ENCODE assay signal across 8 mouse cellular contexts in genomic region chr11:90697480-90698240, GRCm38 (mm10). TPM values are rescaled to one million over a fixed set of nuclear protein-coding genes. Genes with fewer than 3 reads are reported as not detected.
DNase-seq lines count a peak whose midpoint lies in the region; ATAC-seq and TF ChIP-seq lines count a peak whose summit lies in the region.

No protein-coding gene starts in this region.

- peak; percentile 37 for TF ChIP-seq CTCF in C2C12 (IDR thresholded peaks at IDR 0.05; ENCODE audit: control insufficient read depth, insufficient read depth, insufficient read length)
- TF ChIP-seq CTCF in bone marrow macrophage, adult 2 months (IDR thresholded peaks at IDR 0.05; ENCODE audit: low read depth, low read length) = peak; percentile 50

- no peaks in the 10 kb centered on the region for H3K79me2 ChIP-seq in C2C12 (ENCODE audit: control insufficient read depth, insufficient read depth)

- H3K4me2 ChIP-seq in embryonic facial prominence, embryonic 15.5 days (replicated peaks) = peak overlapping the region; percentile 46
- peak overlapping the region; percentile 62 for H3K4me2 ChIP-seq in heart, embryonic 13.5 days
- H3K4me2 ChIP-seq in liver, embryonic 11.5 days = peak overlapping the region; percentile 41
- peak overlapping the region; percentile 45 for H3K4me2 ChIP-seq in stomach, embryonic 15.5 days

- 18% methylated on average over 10 of the region's 10 CpGs for WGBS in embryonic facial prominence, embryonic 15.5 days
- WGBS in heart, embryonic 13.5 days = 21% methylated on average over 10 of the region's 10 CpGs
- 23% methylated on average over 10 of the region's 10 CpGs for WGBS in liver, embryonic 11.5 days
- WGBS in stomach, embryonic 15.5 days = 20% methylated on average over 10 of the region's 10 CpGs

- peak; percentile 88 for DNase-seq in kidney, postnatal 10 days
- DNase-seq in liver, embryonic 11.5 days (ENCODE audit: low spot score) = peak; percentile 71
- peak; percentile 4 to 6 for DNase-seq in natural killer cell, adult 2 months (ENCODE audit: low spot score in 2 of 2)

- ATAC-seq in embryonic facial prominence, embryonic 15.5 days (ENCODE audit: insufficient number of reproducible peaks, low FRiP score, low TSS enrichment, low read depth) = peak; percentile 73; the same call in 1 of the 2 replicates
- ATAC-seq in heart, embryonic 13.5 days (ENCODE audit: extremely low read depth, insufficient number of reproducible peaks, low FRiP score, low TSS enrichment) = peak; percentile 70; the same call in 1 of the 2 replicates
- peak; percentile 83 for ATAC-seq in liver, embryonic 11.5 days (replicated peaks; ENCODE audit: low FRiP score)
- ATAC-seq in stomach, embryonic 15.5 days (ENCODE audit: insufficient read depth, low FRiP score, low read depth) = peak; percentile 71; the same call in 1 of the 2 replicates

- H3K4me3 ChIP-seq in C2C12 (ENCODE audit: insufficient read depth, poor library complexity, severe bottlenecking) = no peak overlapping the region
- no peak overlapping the region for H3K4me3 ChIP-seq in bone marrow macrophage, adult 2 months (ENCODE audit: insufficient read depth, low read length)
- H3K4me3 ChIP-seq in embryonic facial prominence, embryonic 15.5 days (replicated peaks) = peak overlapping the region; percentile 18
- peak overlapping the region; percentile 27; the same call in 1 of the 2 replicates for H3K4me3 ChIP-seq in heart, embryonic 13.5 days
- no peak overlapping the region for H3K4me3 ChIP-seq in liver, embryonic 11.5 days (ENCODE audit: low read depth, low read length)
- 0 out of 2 replicates have a peak overlapping the region, but pooled peaks have one; percentile 5 for H3K4me3 ChIP-seq in stomach, embryonic 15.5 days (replicated peaks)

- H3K9me3 ChIP-seq in embryonic facial prominence, embryonic 15.5 days (replicated peaks) = no peaks in the 10 kb centered on the region
- no peaks in the 10 kb centered on the region for H3K9me3 ChIP-seq in heart, embryonic 13.5 days
- H3K9me3 ChIP-seq in liver, embryonic 11.5 days (ENCODE audit: control insufficient read depth, low read length) = no peaks in the 10 kb centered on the region
- no peaks in the 10 kb centered on the region for H3K9me3 ChIP-seq in stomach, embryonic 15.5 days

- H3K36me3 ChIP-seq in C2C12 (ENCODE audit: control insufficient read depth, insufficient read depth) = no peaks in the 10 kb centered on the region
- H3K36me3 ChIP-seq in embryonic facial prominence, embryonic 15.5 days = no peaks in the 10 kb centered on the region
- no peaks in the 10 kb centered on the region for H3K36me3 ChIP-seq in heart, embryonic 13.5 days
- no peaks in the 10 kb centered on the region for H3K36me3 ChIP-seq in liver, embryonic 11.5 days (ENCODE audit: control insufficient read depth, insufficient read depth, low read length)
- H3K36me3 ChIP-seq in stomach, embryonic 15.5 days = no peaks in the 10 kb centered on the region

- no peak for TF ChIP-seq POLR2A in bone marrow macrophage, adult 2 months (IDR thresholded peaks at IDR 0.05; ENCODE audit: borderline replicate concordance, low read depth, low read length)

- H3ac ChIP-seq in C2C12 (ENCODE audit: control insufficient read depth, insufficient read length, low read depth) = no peak overlapping the region

- no peak overlapping the region for H3K9ac ChIP-seq in embryonic facial prominence, embryonic 15.5 days
- no peak overlapping the region for H3K9ac ChIP-seq in heart, embryonic 13.5 days
- H3K9ac ChIP-seq in liver, embryonic 11.5 days (ENCODE audit: low read depth, low read length) = no peak overlapping the region
- H3K9ac ChIP-seq in stomach, embryonic 15.5 days = no peak overlapping the region

- H3K27me3 ChIP-seq in C2C12 (ENCODE audit: control insufficient read depth, insufficient read depth, insufficient read length) = peaks cover 4% of the 10 kb centered on the region
- H3K27me3 ChIP-seq in embryonic facial prominence, embryonic 15.5 days = no peaks in the 10 kb centered on the region
- H3K27me3 ChIP-seq in heart, embryonic 13.5 days (replicated peaks) = peaks cover 9% of the 10 kb centered on the region; the same call in 1 of the 2 replicates
- no peaks in the 10 kb centered on the region for H3K27me3 ChIP-seq in liver, embryonic 11.5 days (replicated peaks; ENCODE audit: control insufficient read depth, insufficient read depth, low read length)
- no peaks in the 10 kb centered on the region for H3K27me3 ChIP-seq in stomach, embryonic 15.5 days (replicated peaks)

- H3K79me3 ChIP-seq in C2C12 (ENCODE audit: low read depth) = no peaks in the 10 kb centered on the region

- no peak overlapping the region for H3K27ac ChIP-seq in bone marrow macrophage, adult 2 months (ENCODE audit: insufficient read depth, low read depth, low read length)
- no peak overlapping the region for H3K27ac ChIP-seq in embryonic facial prominence, embryonic 15.5 days (replicated peaks)
- H3K27ac ChIP-seq in heart, embryonic 13.5 days (replicated peaks) = no peak overlapping the region
- H3K27ac ChIP-seq in liver, embryonic 11.5 days (ENCODE audit: low read depth, low read length) = no peak overlapping the region
- H3K27ac ChIP-seq in stomach, embryonic 15.5 days = no peak overlapping the region

- H3K4me1 ChIP-seq in bone marrow macrophage, adult 2 months (ENCODE audit: control insufficient read depth, insufficient read depth, low read length) = 0 out of 2 replicates have a peak, but pooled peaks cover 2% of the 10 kb centered on the region
- 0 out of 2 replicates have a peak, but pooled peaks cover 3% of the 10 kb centered on the region for H3K4me1 ChIP-seq in embryonic facial prominence, embryonic 15.5 days
- H3K4me1 ChIP-seq in heart, embryonic 13.5 days = peaks cover 3% of the 10 kb centered on the region; the same call in 1 of the 2 replicates
- H3K4me1 ChIP-seq in liver, embryonic 11.5 days (replicated peaks; ENCODE audit: control insufficient read depth, insufficient read depth, low read length) = no peaks in the 10 kb centered on the region
- 0 out of 2 replicates have a peak, but pooled peaks cover 3% of the 10 kb centered on the region for H3K4me1 ChIP-seq in stomach, embryonic 15.5 days

TF ChIP-seq in C2C12, 6 proteins besides CTCF, POLR2A, EP300 and RAD21:
- no peak for TF ChIP-seq CEBPB (IDR thresholded peaks at IDR 0.05; ENCODE audit: low read depth)
- no peak for TF ChIP-seq USF1 (IDR thresholded peaks at IDR 0.05; ENCODE audit: low read depth)
- TF ChIP-seq MAX (IDR thresholded peaks at IDR 0.05) = no peak
- no peak for TF ChIP-seq MYOG (IDR thresholded peaks at IDR 0.05; ENCODE audit: control insufficient read depth, extremely low read depth, insufficient read length)
- no peak for TF ChIP-seq FOSL1 (IDR thresholded peaks at IDR 0.05; ENCODE audit: insufficient read depth, low read length, poor library complexity, severe bottlenecking)
- TF ChIP-seq MYOD1 (IDR thresholded peaks at IDR 0.05; ENCODE audit: control insufficient read depth, insufficient read length, low read depth) = no peak
TF ChIP-seq in C2C12: peak in this region for 0.

RNA-seq across cellular contexts. Expression of gene Tom1l1, which starts 9.5 kb away (rescaled TPM):
- polyA plus RNA-seq in C2C12 (2012; fragmentation: generic; extraction: Trizol) = 1.0 TPM
- 1.7 TPM in 2 replicates for polyA plus RNA-seq in bone marrow macrophage, adult 2 months (2012; ENCODE audit: insufficient read depth, insufficient read length, missing spikeins)
- 35.3 and 37.4 TPM in 2 replicates for polyA plus RNA-seq in embryonic facial prominence, embryonic 15.5 days (2015; fragmentation: Nextera tagmentation; extraction: Ambion mirVana)
- 29.3 and 37.8 TPM in 2 replicates for polyA plus RNA-seq in heart, embryonic 13.5 days (2015; fragmentation: Nextera tagmentation; extraction: Ambion mirVana)
- polyA plus RNA-seq in liver, embryonic 11.5 days (2014; fragmentation: Nextera tagmentation; extraction: Ambion mirVana) = 60.7 and 66.0 TPM in 2 replicates
- polyA plus RNA-seq in stomach, embryonic 15.5 days (2015; fragmentation: Nextera tagmentation; extraction: Ambion mirVana) = 42.7 and 50.5 TPM in 2 replicates

RNA-seq across cellular contexts. Expression of gene Cox11, which starts 59.7 kb away (rescaled TPM):
- polyA plus RNA-seq in C2C12 (2012; fragmentation: generic; extraction: Trizol) = 11.5 TPM
- polyA plus RNA-seq in bone marrow macrophage, adult 2 months (2012; ENCODE audit: insufficient read depth, insufficient read length, missing spikeins) = 9.7 and 10.3 TPM in 2 replicates
- polyA plus RNA-seq in embryonic facial prominence, embryonic 15.5 days (2015; fragmentation: Nextera tagmentation; extraction: Ambion mirVana) = 39.8 and 42.3 TPM in 2 replicates
- 33.5 and 37.1 TPM in 2 replicates for polyA plus RNA-seq in heart, embryonic 13.5 days (2015; fragmentation: Nextera tagmentation; extraction: Ambion mirVana)
- polyA plus RNA-seq in liver, embryonic 11.5 days (2014; fragmentation: Nextera tagmentation; extraction: Ambion mirVana) = 25.9 and 28.8 TPM in 2 replicates
- 37.0 and 38.3 TPM in 2 replicates for polyA plus RNA-seq in stomach, embryonic 15.5 days (2015; fragmentation: Nextera tagmentation; extraction: Ambion mirVana)

RNA-seq across cellular contexts. Expression of gene Stxbp4, which starts 59.8 kb away (rescaled TPM):
- 3.7 TPM for polyA plus RNA-seq in C2C12 (2012; fragmentation: generic; extraction: Trizol)
- polyA plus RNA-seq in bone marrow macrophage, adult 2 months (2012; ENCODE audit: insufficient read depth, insufficient read length, missing spikeins) = 3.1 and 3.5 TPM in 2 replicates
- 26.3 and 26.7 TPM in 2 replicates for polyA plus RNA-seq in embryonic facial prominence, embryonic 15.5 days (2015; fragmentation: Nextera tagmentation; extraction: Ambion mirVana)
- polyA plus RNA-seq in heart, embryonic 13.5 days (2015; fragmentation: Nextera tagmentation; extraction: Ambion mirVana) = 12.0 and 12.4 TPM in 2 replicates
- polyA plus RNA-seq in liver, embryonic 11.5 days (2014; fragmentation: Nextera tagmentation; extraction: Ambion mirVana) = 16.6 and 17.9 TPM in 2 replicates
- polyA plus RNA-seq in stomach, embryonic 15.5 days (2015; fragmentation: Nextera tagmentation; extraction: Ambion mirVana) = 15.4 and 20.4 TPM in 2 replicates

Comparison
In these comparisons a context has a peak if more than half of its experiments do, and no peak if none do; other contexts are left out.
1. H3K4me3 ChIP-seq: peak in embryonic facial prominence, embryonic 15.5 days (single experiment), heart, embryonic 13.5 days (single experiment) and stomach, embryonic 15.5 days (single experiment); none in C2C12 (single experiment), bone marrow macrophage, adult 2 months (single experiment) and liver, embryonic 11.5 days (single experiment).
2. DNase-seq: peak in every context shown above with its lines; median percentile 88 in kidney, postnatal 10 days; 71 in liver, embryonic 11.5 days; 5 in natural killer cell, adult 2 months.
3. RNA of gene Tom1l1, which starts 9.5 kb away (polyA plus RNA-seq): 60.7 to 66.0 TPM in liver, embryonic 11.5 days, 42.7 to 50.5 TPM in stomach, embryonic 15.5 days, 35.3 to 37.4 TPM in embryonic facial prominence, embryonic 15.5 days and 29.3 to 37.8 TPM in heart, embryonic 13.5 days; 1.7 TPM in bone marrow macrophage, adult 2 months and 1.0 TPM in C2C12 (single experiment); every median in the first group is over 10 times any median in the second.
4. Peak in every context shown above with its lines, with median percentiles within 50 percentile points of each other: ATAC-seq and H3K4me2 ChIP-seq.